Mouse (Mus musculus): ENCODE measurements around the gene Gtf3c3.

Gene Gtf3c3

GRCm38 (mm10) chr1:54438340-54439079 is at the start of gene Gtf3c3:
Gene Gtf3c3, minus strand, starts transcription at chr1:54438971.
- peak; percentile 59 for DNase-seq (ENCODE audit: low spot score)

DNA sequence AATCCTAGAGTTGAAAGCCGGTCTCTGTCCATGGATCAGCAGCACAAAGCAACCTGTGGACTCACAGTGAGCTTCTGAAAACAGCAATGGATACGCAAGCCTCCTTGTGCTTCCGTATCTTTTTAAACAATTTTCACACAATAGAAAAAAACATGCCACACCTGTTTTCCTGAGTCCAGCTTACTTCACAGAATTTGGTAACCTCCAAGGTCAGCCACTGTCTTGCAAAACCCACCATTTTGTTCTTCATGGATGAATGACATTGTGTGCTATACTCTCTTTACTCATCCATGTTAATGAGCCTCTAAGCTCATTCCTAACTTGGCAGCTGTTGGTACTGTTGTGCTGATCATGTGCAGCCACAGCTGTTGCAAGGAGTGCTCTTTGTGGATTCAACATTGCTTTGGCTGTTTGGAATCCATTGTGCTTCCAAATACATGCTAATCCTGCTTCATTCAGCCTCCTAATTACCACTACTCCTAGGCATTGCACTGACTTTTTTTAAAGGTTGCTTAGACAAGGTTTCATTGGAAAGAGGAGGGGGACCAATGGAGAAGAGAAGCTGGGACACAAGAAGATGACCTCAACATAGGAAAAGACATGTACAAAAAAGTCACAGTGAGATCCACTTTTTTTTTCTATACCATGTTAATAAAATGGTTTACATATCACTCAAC is 46.1 kb upstream of the Gtf3c3 start:
- DNase-seq (ENCODE audit: low spot score) = no peak

DNA sequence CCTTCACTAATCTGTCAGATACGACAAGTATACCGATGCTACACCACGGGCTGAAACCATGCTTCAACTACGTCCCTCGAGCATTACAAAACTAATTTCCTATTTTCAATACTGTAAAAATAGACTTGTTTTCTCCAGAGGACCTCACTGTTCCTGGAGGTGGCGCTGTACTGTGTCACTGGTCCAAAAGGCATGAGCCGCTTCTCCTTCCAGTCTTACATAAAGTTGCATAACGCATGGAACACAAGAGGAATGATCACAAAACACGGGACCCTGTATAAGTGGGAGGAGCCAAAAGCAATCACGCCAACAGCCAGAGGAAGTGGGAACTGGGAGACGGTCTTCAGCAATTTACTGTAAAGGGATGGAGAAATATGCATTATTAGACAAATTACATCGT is 41.7 kb upstream of the Gtf3c3 start:
- no peak for DNase-seq (ENCODE audit: low spot score)

DNA sequence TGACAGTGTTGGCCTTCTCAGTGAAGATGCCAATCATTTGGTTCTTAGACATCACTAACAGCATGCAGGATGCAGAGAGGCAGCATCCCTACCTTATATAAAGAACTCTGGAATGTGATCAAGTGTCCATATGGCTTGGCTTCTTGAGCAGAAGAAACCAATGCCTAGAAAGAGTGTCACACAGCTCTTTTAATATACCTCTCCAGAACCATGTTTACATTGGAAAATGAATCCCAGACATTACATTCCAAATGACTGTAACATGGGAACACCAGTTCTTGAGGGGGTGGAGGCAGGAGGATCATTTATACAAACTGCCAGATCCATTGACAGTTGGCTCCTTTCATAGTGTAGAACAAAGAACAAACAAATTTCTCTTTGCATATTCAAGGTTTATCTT is 29.9 kb upstream of the Gtf3c3 start:
- DNase-seq (ENCODE audit: low spot score) = no peak

DNA sequence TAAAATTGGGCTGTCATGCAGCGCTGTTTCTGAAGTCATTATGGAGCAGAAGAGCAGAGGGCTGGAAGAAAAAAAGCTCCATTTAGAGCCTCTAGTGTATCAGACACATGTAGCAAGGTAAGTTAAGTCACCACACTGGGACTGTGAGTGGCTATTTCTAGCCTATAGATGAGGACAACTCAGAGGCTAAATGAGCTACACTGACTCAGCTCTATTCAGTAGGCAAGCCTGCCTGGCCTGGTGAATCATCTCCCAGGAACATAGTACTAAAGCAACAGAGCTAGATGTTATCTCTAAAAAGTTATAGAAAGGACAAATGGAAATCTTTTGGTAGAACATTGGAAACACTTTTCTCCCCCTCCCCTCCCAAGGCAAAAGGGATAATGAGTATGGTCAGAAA is 28.6 kb upstream of the Gtf3c3 start:
- DNase-seq (ENCODE audit: low spot score) = no peak

DNA sequence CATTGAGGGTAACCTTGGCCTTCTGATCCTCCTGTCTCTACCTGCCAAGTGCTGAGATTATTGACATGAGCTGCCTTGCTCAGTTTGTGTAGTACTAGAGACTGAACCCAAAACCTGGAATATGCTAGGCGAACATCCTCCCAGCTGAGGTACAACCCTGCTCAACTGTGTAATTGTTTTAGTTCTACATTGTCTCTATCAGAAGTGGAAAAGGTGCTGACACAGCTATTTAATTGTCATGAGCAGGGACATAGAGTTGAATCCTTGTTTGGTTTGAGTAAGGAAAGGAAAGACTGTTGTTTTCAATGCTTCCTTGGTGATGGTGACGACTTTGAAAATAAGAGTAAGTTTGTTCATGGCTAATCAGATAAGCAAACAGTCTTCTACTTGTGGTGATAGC is 13.3 kb upstream of the Gtf3c3 start:
- DNase-seq (ENCODE audit: low spot score) = no peak

DNA sequence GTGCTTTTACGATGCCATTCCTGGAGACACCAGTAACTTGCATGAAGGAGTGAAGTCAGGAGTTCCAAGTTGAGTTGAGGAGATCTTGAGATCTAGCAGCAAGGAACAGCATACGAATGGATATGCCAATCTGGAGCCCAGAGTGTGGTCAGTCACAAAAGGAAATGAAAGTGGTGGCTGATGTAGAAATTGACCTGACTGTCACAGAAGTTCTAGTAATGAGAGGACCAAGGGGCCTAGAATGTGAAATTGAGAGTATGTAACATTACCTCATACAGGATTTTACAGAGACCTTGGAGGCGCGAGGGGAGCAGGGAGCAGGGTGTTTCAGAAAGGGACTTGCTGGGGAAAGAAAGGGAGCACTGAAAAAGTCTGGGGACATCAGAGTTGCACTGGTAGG is 10.1 kb upstream of the Gtf3c3 start:
- no peak for DNase-seq (ENCODE audit: low spot score)

DNA sequence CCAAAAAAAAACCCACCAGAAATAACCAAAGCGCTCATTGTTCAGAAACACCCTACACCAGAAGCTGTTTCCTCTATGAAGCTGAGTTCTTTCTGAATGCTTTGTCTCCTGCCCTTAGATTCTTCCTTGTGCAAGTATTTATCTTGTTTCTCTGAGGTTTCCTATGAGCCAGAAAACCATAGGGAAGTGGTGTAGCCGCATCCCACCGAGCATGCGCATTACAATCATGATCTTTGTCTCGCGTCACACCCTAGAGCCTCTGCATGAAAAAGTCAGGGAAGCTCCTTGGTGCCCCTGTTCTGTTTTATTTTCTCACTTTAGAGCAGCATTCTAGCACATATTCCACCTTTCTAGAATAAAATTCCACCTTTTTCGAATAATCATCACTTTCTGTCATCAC is 4.9 kb upstream of the Gtf3c3 start:
- no peak for DNase-seq (ENCODE audit: low spot score)

DNA sequence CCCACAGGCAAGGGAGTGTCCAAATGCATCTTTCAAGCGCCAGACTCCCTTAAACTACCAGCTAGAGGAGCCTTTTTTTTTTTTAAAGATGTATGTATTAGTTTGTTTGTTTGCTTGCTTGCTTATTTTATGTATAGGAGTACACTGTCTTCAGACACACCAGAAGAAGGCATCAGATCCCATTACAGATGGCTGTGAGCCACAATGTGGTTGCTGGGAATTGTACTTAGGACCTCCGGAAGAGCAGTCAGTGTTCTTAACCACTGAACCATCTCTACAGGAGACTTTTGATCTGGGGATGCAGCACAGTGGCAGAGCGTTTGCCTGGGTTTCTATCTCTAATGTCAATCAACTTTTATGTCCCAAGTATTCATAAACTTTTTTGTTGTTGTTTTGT is 307 bp upstream of the Gtf3c3 start:
- no peak for DNase-seq (ENCODE audit: low spot score)

GRCm38 (mm10) chr1:54422195-54422750 is 16.5 kb downstream of the Gtf3c3 start:
- DNase-seq (ENCODE audit: low spot score) = no peak

DNA sequence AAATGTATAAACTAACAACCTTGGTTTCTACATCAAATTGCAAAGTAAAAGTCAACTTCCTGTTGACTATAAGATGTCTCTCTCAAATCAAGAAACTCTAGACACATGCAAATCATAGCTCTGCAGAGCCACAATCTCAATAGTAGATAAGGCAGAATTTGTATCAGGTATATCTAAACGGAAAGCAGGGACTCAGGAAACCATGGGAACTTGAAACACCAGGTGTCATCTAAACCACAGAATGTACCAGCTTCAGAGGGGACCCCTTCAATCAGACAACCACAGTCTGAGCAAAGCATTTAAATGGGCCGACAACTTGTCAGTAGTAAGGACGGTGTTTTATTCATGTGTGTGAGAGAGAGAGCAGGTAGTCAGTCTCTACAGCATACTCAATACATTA is 17.1 kb downstream of the Gtf3c3 start:
- no peak for DNase-seq (ENCODE audit: low spot score)

- DNase-seq (ENCODE audit: low spot score) = no peak
Measured at GRCm38 (mm10) chr1:54402736-54403135, 36.0 kb downstream of the Gtf3c3 start.

- no peak for DNase-seq (ENCODE audit: low spot score)
Measured at GRCm38 (mm10) chr1:54384221-54384620, 54.5 kb downstream of the Gtf3c3 start.

DNA sequence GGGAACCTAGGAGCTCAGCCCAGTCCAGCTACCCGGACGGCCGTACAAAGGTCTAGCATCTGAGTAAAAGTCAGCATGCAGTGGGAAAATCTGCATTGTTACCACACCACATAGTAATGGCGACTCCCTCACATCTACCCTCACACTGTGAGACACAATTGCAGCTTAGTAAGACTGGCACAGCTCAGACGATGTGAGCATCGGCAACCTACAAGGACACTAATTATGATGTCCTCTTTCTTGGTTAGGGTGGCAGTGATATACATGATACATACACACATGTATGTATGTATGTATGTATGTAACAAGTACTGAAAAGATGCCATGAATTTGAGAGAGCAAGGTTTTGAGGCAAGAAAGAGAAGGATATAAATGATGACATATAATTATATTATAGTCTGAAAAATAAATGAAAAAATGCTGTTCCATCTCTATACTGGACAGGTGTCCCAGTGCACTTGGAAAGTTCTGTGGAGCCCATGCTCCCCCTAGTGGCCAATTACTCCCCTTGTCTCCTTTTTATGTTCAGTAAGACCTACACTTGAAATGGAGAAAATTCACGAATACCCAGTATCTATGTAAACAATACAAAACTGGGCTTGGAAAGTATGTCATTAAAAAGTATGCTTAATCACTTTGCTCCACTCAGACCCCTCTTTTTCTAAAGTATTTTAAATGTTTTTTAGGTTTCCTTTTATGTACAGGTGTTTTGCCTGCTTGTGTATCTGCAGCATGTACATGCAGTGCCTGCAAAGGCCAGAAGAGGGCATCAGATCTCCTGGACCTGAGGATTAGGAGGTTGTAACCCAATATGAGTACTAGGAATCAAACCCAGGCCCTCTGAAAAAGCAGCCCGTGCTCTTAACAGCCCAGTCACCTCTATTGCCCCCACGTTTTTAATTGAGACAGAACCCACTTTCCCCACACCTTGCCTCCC is 57.5 kb downstream of the Gtf3c3 start:
- peak; percentile 57 for DNase-seq (ENCODE audit: low spot score)

DNA sequence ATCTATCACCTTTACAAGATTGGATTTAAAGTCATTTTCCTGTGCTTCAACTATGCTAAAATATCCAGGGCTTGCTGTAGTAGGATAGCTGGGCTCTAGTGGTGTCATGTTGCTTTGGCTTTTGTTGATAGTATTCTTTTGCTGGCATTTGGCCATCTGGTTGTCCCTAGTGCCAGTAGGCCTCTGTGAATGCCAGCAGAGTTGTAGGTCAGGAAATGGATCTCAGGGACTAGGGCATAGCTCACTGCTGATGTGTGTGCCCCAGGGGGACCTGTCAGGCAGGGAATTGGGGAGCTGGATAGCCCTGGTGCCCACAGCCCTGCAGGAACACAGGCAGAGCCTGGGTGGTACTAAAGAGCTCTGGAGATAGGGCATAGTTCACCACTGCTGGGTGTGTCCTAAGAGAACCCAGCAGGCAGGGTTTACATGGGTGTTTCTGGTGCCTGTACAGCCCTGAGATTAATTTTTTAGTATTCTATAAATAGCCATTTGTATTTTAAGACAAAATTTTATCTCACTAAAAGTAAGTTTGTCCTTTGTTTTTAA is 61.2 kb downstream of the Gtf3c3 start:
- no peak for DNase-seq (ENCODE audit: low spot score)

DNA sequence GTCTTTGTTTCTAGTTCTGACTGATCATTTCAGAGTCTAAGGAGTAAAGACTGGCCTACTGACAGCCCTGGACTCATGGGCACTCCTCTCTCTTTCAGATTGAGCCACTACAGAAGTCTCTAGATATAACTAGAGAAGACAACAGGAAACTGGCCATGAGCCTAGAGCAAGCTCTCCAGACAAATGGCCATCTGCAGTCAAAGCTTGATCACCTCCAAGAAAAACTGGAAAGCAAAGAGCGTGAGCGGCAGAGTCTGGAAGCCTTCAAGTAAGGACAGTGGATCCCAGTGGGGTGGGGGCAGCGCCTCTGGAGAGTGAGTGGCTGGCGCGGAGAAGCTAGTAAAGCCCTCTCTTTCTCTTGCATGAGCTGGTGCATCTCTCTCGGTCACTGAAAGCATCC is 82.2 kb downstream of the Gtf3c3 start:
- no peak for DNase-seq (ENCODE audit: low spot score)

- no peak for DNase-seq (ENCODE audit: low spot score)
Measured at GRCm38 (mm10) chr1:54355485-54355884, 83.3 kb downstream of the Gtf3c3 start.

GRCm38 (mm10) chr1:54354786-54355185 is 84.0 kb downstream of the Gtf3c3 start:
- DNase-seq (ENCODE audit: low spot score) = no peak

Measured in lung, postnatal 25 days (tissue).